Mouse (Mus musculus): Measurements from ENCODE around the gene Tekt4. TPM values are rescaled to one million over a fixed set of nuclear protein-coding genes. Genes with fewer than 3 reads are reported as not detected.

Tekt4 gene
- polyA plus RNA-seq, 1 experiment = 0.06 TPM

DNA sequence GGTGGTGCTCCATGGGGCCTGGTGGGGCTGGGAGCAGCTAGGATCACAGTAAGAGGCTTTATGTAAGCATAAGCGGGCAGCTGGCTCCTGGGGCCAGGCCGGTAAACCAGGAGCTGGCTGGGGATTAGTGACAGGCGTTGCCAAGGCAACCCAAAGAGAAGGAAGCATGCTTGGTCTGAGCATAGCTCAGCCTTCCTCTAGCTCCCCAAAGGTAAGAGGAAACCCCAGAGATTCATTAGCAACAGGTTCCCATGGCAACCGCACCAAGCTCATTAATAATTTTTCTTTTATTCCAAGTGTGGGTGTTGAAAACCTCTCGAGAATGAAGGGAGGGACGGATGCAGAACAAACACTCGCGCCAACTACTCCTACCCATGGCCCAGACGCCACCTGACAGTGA, 35.5 kb upstream of the Tekt4 start:
- Histone ChIP-seq H3K4me1 (ENCODE audit: control insufficient read depth, insufficient read depth, insufficient read length) (no peaks in the 10 kb centered on the region), H3K36me3 (ENCODE audit: control insufficient read depth, insufficient read depth, low read length) (no peaks in the 10 kb centered on the region), H3K27ac (ENCODE audit: insufficient read depth, low read length) (no peak overlapping the region), H3K27me3 (ENCODE audit: control insufficient read depth, insufficient read depth, low read length) (no peaks in the 10 kb centered on the region), H3K4me3 (ENCODE audit: extremely low read depth, insufficient read depth, insufficient read length) (no peak overlapping the region)
- no peak for DNase-seq (ENCODE audit: low read depth in 1 of 2, low spot score in 2 of 2)
- 48% methylated on average over 9 of the region's 9 CpGs for WGBS
- TF ChIP-seq CTCF (IDR thresholded peaks at IDR 0.05; ENCODE audit: extremely low read depth, insufficient read depth, insufficient read length, insufficient replicate concordance) (no peak), POLR2A (IDR thresholded peaks at IDR 0.05; ENCODE audit: low read depth, low read length) (no peak)

DNA sequence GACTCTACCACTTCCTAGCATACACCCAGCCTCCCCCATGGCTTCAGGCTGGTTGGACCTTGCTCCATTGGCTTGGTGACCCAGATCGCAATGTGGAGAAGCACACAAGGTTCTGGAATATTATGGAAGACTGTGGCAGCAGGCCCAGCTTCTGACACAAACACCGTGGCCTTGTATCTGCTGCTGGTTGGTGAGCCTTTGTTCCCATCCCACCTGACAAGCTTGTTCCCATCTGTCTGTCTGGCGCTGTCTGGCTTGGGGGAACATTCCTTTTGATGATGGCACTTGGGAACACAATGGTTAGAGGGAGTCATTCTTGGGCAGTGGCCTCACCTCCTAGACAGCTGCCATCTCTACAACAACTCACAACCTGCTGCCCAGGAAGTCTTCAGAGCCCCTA, 33.4 kb upstream of the Tekt4 start:
- Histone ChIP-seq H3K27ac (ENCODE audit: insufficient read depth, low read length) (no peak overlapping the region), H3K4me1 (ENCODE audit: control insufficient read depth, insufficient read depth, insufficient read length) (no peaks in the 10 kb centered on the region), H3K36me3 (ENCODE audit: control insufficient read depth, insufficient read depth, low read length) (no peaks in the 10 kb centered on the region), H3K4me3 (ENCODE audit: extremely low read depth, insufficient read depth, insufficient read length) (no peak overlapping the region), H3K27me3 (ENCODE audit: control insufficient read depth, insufficient read depth, low read length) (no peaks in the 10 kb centered on the region)
- TF ChIP-seq POLR2A (IDR thresholded peaks at IDR 0.05; ENCODE audit: low read depth, low read length) = no peak
- no peak for TF ChIP-seq CTCF (IDR thresholded peaks at IDR 0.05; ENCODE audit: extremely low read depth, insufficient read depth, insufficient read length, insufficient replicate concordance)
- 92% methylated on average over 3 of the region's 3 CpGs for WGBS
- no peak for DNase-seq (ENCODE audit: low read depth in 1 of 2, low spot score in 2 of 2)

DNA sequence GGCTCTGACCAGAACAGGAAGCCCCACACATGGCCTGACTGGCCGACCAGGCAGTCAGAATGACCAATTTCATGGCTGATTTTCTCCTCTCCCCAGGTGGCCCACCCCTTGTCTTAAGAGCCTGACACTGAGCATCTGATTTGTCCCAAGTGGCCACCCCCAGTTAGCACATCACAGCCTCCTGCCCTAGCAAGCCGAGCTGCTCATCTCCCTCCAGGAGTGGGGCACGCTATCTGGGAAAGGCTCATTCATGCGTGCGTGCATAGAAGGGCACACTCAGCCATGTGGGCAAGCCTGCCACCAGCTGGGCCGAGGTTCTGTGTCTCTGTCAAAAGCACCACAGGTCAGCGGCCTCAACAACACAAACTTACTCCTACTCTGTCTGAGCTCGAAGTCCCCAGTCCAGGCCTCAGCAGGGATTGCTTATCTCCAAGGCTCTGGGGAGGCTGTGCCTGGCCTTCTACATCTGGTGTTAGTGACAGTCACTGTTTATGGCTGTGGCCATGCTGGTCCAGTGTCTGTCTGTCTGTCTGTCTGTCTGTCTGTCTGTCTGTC, 29.8 kb upstream of the Tekt4 start:
- Histone ChIP-seq H3K4me1 (ENCODE audit: control insufficient read depth, insufficient read depth, insufficient read length) (no peaks in the 10 kb centered on the region), H3K27me3 (ENCODE audit: control insufficient read depth, insufficient read depth, low read length) (no peaks in the 10 kb centered on the region), H3K36me3 (ENCODE audit: control insufficient read depth, insufficient read depth, low read length) (no peaks in the 10 kb centered on the region), H3K4me3 (ENCODE audit: extremely low read depth, insufficient read depth, insufficient read length) (no peak overlapping the region), H3K27ac (ENCODE audit: insufficient read depth, low read length) (no peak overlapping the region)
- DNase-seq (ENCODE audit: low read depth in 1 of 2, low spot score in 2 of 2) = no peak
- 71% methylated on average over 8 of the region's 8 CpGs for WGBS
- TF ChIP-seq POLR2A (IDR thresholded peaks at IDR 0.05; ENCODE audit: low read depth, low read length) = no peak
- TF ChIP-seq CTCF (IDR thresholded peaks at IDR 0.05; ENCODE audit: extremely low read depth, insufficient read depth, insufficient read length, insufficient replicate concordance) = no peak

DNA sequence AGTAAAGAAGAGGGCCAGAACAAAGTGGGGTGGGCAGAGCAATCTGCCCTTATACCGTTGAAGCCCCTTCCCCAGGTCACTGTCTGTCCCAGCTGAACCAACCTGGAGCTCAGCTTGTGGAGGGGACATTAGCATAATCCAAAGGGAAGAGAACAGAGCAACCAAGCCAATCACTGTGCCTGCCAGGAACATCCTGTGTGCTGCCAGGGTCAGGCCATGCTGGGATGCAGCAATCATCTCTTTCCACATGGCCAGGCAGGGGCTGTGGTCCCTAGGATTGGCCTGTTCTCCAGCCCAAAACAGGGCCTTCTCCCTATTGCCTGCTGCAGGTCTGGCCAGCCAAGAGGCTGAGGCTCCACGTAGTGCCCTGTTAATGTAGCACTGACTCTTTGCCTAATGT, 28.4 kb upstream of the Tekt4 start:
- Histone ChIP-seq H3K27ac (ENCODE audit: insufficient read depth, low read length) (no peak overlapping the region), H3K36me3 (ENCODE audit: control insufficient read depth, insufficient read depth, low read length) (no peaks in the 10 kb centered on the region), H3K4me3 (ENCODE audit: extremely low read depth, insufficient read depth, insufficient read length) (no peak overlapping the region), H3K4me1 (ENCODE audit: control insufficient read depth, insufficient read depth, insufficient read length) (peaks cover 5% of the 10 kb centered on the region; the same call in 1 of the 2 replicates), H3K27me3 (ENCODE audit: control insufficient read depth, insufficient read depth, low read length) (no peaks in the 10 kb centered on the region)
- 67% methylated on average over 2 of the region's 2 CpGs for WGBS
- TF ChIP-seq POLR2A (IDR thresholded peaks at IDR 0.05; ENCODE audit: low read depth, low read length) (no peak), CTCF (IDR thresholded peaks at IDR 0.05; ENCODE audit: extremely low read depth, insufficient read depth, insufficient read length, insufficient replicate concordance) (no peak)
- no peak for DNase-seq (ENCODE audit: low read depth in 1 of 2, low spot score in 2 of 2)

DNA sequence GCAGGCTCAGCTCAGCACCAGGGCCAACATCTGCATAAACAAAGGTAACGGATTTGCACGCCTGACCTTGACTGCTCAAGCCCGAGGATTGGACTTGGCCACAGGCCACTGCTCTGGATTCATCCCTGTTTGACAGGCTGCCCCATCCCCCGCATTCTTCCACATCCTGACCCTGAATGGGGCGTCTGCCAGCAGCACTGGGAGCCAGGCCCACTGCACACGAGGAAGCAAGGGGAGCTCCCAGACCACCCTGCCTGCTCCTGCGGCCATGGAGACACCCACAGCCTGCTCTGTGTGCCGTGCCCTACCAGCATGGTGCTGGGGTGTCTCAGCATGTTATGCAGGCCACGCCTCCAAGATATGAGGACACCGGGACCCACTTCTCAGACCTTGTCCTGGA, 27.0 kb upstream of the Tekt4 start:
- H3K36me3 ChIP-seq (ENCODE audit: control insufficient read depth, insufficient read depth, low read length) = no peaks in the 10 kb centered on the region
- H3K27ac ChIP-seq (ENCODE audit: insufficient read depth, low read length) = no peak overlapping the region
- H3K4me1 ChIP-seq (ENCODE audit: control insufficient read depth, insufficient read depth, insufficient read length) = peaks cover 5% of the 10 kb centered on the region; the same call in 1 of the 2 replicates
- 63% methylated on average over 10 of the region's 10 CpGs for WGBS
- H3K27me3 ChIP-seq (ENCODE audit: control insufficient read depth, insufficient read depth, low read length) = peaks cover 2% of the 10 kb centered on the region; the same call in 1 of the 2 replicates
- DNase-seq (ENCODE audit: low read depth in 1 of 2, low spot score in 2 of 2) = no peak
- TF ChIP-seq POLR2A (IDR thresholded peaks at IDR 0.05; ENCODE audit: low read depth, low read length) (no peak), CTCF (IDR thresholded peaks at IDR 0.05; ENCODE audit: extremely low read depth, insufficient read depth, insufficient read length, insufficient replicate concordance) (no peak)
- no peak overlapping the region for H3K4me3 ChIP-seq (ENCODE audit: extremely low read depth, insufficient read depth, insufficient read length)

DNA sequence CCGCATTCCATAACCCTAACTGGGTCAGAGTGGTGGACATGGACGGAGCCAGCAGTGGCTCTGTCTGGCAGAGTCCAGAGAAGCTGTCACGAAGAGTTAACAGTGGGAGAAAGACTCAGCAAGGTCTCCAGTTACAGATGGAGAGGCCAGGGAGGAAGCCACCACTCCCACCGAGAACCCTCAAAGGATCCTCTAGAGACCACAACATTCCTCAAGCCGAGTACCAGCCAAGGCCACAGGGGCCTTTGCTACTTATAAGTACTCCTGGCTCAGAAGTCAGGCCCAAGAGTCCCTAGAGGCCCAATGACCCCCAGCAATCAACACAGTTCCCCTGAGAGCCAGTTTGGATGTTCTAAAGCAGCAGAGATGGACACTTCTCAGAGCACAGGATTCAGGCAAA, 25.2 kb upstream of the Tekt4 start:
- WGBS = 54% methylated on average over 5 of the region's 5 CpGs
- Histone ChIP-seq H3K4me1 (ENCODE audit: control insufficient read depth, insufficient read depth, insufficient read length) (peaks cover 17% of the 10 kb centered on the region), H3K36me3 (ENCODE audit: control insufficient read depth, insufficient read depth, low read length) (no peaks in the 10 kb centered on the region), H3K4me3 (ENCODE audit: extremely low read depth, insufficient read depth, insufficient read length) (no peak overlapping the region), H3K27me3 (ENCODE audit: control insufficient read depth, insufficient read depth, low read length) (peaks cover 17% of the 10 kb centered on the region), H3K27ac (ENCODE audit: insufficient read depth, low read length) (no peak overlapping the region)
- no peak for TF ChIP-seq CTCF (IDR thresholded peaks at IDR 0.05; ENCODE audit: extremely low read depth, insufficient read depth, insufficient read length, insufficient replicate concordance)
- no peak for TF ChIP-seq POLR2A (IDR thresholded peaks at IDR 0.05; ENCODE audit: low read depth, low read length)
- no peak for DNase-seq (ENCODE audit: low read depth in 1 of 2, low spot score in 2 of 2)

DNA sequence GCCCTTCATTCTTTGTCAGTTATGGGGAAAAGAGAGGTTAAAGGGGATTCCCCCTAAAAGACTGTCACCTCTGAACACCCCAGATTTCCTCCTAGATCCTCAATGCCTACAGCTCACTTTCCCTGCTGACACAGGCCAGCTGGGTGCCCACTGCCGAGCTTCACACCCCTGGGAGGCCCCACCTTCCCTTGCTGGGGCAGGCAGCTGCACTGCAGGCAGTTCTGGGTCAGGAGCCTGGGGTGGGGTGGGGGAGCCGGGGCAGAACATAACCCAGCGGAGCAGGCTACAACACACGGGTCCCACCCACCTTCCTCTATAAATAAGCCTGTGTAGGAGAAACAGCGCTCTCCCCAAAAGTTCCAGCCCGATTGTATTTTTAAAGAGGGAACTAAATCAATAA, 24.5 kb upstream of the Tekt4 start:
- Histone ChIP-seq H3K27me3 (ENCODE audit: control insufficient read depth, insufficient read depth, low read length) (peaks cover 17% of the 10 kb centered on the region), H3K36me3 (ENCODE audit: control insufficient read depth, insufficient read depth, low read length) (no peaks in the 10 kb centered on the region), H3K4me1 (ENCODE audit: control insufficient read depth, insufficient read depth, insufficient read length) (peaks cover 17% of the 10 kb centered on the region), H3K4me3 (ENCODE audit: extremely low read depth, insufficient read depth, insufficient read length) (no peak overlapping the region), H3K27ac (ENCODE audit: insufficient read depth, low read length) (no peak overlapping the region)
- TF ChIP-seq POLR2A (IDR thresholded peaks at IDR 0.05; ENCODE audit: low read depth, low read length) = no peak
- TF ChIP-seq CTCF (IDR thresholded peaks at IDR 0.05; ENCODE audit: extremely low read depth, insufficient read depth, insufficient read length, insufficient replicate concordance) = no peak
- WGBS = 32% methylated on average over 6 of the region's 6 CpGs
- no peak for DNase-seq (ENCODE audit: low read depth in 1 of 2, low spot score in 2 of 2)

Data from spleen, adult 2 months (tissue).